Mouse (Mus musculus): ENCODE measurements around the gene Kcnb1. TPM values are rescaled to one million over a fixed set of nuclear protein-coding genes. Genes with fewer than 3 reads are reported as not detected.

Gene Kcnb1
- 10 to 100 TPM; 95.0 to 95.2 TPM for total RNA-seq (2021)

DNA sequence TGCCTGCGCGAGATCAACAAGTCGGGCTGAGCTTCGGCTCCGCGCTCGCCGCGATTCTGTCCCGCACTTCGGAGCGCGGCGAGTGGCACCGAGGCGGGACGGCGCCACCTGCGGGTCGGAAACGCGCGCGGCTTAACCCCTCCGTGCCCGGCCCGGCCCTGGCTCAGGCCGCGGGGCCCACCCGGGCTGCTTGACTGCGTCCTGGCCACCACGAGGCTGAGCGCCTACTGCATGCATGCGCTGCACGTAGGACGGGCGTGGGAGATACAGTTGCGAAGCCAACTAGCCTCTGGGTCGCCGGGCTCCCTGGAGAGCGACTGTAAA lies at the start of gene Kcnb1:
Kcnb1 (minus strand) TSS at position 80 of the 324 bp plus-strand sequence.
- intact Hi-C loops (cut with DNase I) = loop anchor here (2.0 kb wide), 1 partner anchor 77 kb away; no protein-coding TSS in a partner anchor

GRCm38 (mm10) chr2:167239262-167239661 lies 49.3 kb upstream of the Kcnb1 start:
- DNase-seq (ENCODE audit: extremely low spot score in 1 of 2, low spot score in 2 of 2) = no peak
- intact Hi-C loops (cut with DNase I) = no loop called here

More for the DNA sequence above, at the start of gene Kcnb1:
- peak; percentile 76 to 89 for DNase-seq (ENCODE audit: extremely low spot score in 1 of 2, low spot score in 2 of 2)

GRCm38 (mm10) chr2:167237224-167237623 lies 47.3 kb upstream of the Kcnb1 start:
- no peak for DNase-seq (ENCODE audit: extremely low spot score in 1 of 2, low spot score in 2 of 2)
- intact Hi-C loops (cut with DNase I) = no loop called here

DNA sequence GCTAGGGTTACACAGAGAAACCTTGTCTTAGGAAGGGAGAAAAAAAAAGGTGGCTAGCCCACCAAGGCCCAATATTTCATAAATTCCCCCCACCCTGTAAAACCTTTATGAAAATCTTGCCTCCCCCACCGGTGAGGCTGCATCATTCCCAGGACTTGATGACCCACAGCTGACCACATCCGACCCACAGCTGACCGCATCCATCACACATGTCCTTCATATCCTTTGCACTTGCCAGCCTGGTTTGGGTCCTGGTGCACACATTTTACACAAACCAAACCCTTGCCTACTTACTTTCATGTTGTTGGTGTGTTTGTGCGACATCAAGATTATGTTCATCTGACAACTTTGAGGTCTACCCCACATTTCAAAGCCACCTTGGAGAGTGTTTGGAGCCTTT lies 46.2 kb upstream of the Kcnb1 start:
- no peak for DNase-seq (ENCODE audit: extremely low spot score in 1 of 2, low spot score in 2 of 2)

GRCm38 (mm10) chr2:167235338-167236018 lies 45.5 kb upstream of the Kcnb1 start:
- no peak for DNase-seq (ENCODE audit: extremely low spot score in 1 of 2, low spot score in 2 of 2)
- intact Hi-C loops (cut with DNase I) = no loop called here

More for the DNA sequence above, 46.2 kb upstream of the Kcnb1 start:
- intact Hi-C loops (cut with DNase I) = no loop called here

DNA sequence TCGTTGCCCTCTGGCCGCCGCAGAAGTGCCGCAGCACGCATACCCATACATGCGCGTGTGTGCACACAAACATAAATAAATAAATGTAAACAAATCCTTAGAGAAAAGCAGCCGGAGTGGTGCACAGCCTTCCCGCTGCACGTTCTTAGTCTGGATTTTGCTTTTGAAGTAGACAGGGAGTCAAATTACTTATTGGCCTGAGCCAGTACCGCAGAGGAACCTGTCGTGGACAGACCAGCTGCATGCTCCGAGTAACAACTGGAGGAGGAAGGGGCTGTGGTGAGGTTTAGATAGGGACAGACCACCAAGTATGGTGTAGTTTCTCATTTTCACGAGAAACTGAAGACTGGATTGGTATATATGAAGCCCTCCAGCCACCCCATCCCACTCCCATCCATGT lies 43.8 kb upstream of the Kcnb1 start:
- intact Hi-C loops (cut with DNase I) = no loop called here
- no peak for DNase-seq (ENCODE audit: extremely low spot score in 1 of 2, low spot score in 2 of 2)

DNA sequence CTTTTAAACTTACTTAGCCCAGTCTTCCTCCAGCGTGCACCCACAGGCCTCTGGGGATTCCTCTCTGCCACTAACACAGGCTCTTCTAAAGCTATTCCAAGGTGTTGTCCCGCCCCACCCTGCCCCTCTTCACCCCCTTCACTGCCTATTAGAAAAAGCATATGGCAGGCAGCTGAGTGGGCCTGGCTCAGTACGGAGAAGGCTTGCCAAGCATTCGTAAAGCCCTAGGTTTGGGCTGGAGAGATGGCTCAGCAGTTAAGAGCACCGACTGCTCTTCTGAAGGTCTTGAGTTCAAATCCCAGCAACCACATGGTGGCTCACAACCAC lies 43.0 kb upstream of the Kcnb1 start:
- intact Hi-C loops (cut with DNase I) = no loop called here
- no peak for DNase-seq (ENCODE audit: extremely low spot score in 1 of 2, low spot score in 2 of 2)

GRCm38 (mm10) chr2:167232132-167233008 lies 42.4 kb upstream of the Kcnb1 start:
- peak in 1 of 2 experiments; percentile 71 for DNase-seq (ENCODE audit: extremely low spot score in 1 of 2, low spot score in 2 of 2)
- intact Hi-C loops (cut with DNase I) = no loop called here

GRCm38 (mm10) chr2:167230554-167230953 lies 40.6 kb upstream of the Kcnb1 start:
- no peak for DNase-seq (ENCODE audit: extremely low spot score in 1 of 2, low spot score in 2 of 2)
- intact Hi-C loops (cut with DNase I) = no loop called here

GRCm38 (mm10) chr2:167224937-167225336 lies 35.0 kb upstream of the Kcnb1 start:
- no peak for DNase-seq (ENCODE audit: extremely low spot score in 1 of 2, low spot score in 2 of 2)
- intact Hi-C loops (cut with DNase I) = loop anchor here (5.0 kb wide), 1 partner anchor 192 kb away; no protein-coding TSS in a partner anchor

DNA sequence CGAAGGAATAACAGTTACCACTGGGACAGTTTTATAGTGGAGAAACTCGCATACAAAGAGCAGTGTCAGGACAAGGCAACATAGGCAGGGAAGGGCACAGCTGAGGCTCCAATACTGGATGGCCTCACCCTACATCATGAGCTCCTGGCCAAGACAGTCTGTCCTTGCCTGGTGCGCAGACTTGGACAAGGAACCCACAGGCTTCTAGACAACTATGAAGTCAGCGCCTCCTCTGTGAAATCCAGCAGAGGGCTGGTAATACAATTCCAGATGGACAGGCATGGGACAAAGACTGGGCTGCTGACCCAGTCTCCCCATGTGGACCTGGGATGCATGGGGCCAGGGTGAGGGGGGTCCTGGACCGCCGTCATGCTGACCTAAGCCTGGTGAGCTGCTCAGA lies 34.2 kb upstream of the Kcnb1 start:
- DNase-seq (ENCODE audit: extremely low spot score in 1 of 2, low spot score in 2 of 2) = no peak
- intact Hi-C loops (cut with DNase I) = no loop called here

GRCm38 (mm10) chr2:167222152-167222551 lies 32.2 kb upstream of the Kcnb1 start:
- intact Hi-C loops (cut with DNase I) = loop anchor here (1.0 kb wide), 1 partner anchor 57 kb away; no protein-coding TSS in a partner anchor
- peak; percentile 72 to 80 for DNase-seq (ENCODE audit: extremely low spot score in 1 of 2, low spot score in 2 of 2)

DNA sequence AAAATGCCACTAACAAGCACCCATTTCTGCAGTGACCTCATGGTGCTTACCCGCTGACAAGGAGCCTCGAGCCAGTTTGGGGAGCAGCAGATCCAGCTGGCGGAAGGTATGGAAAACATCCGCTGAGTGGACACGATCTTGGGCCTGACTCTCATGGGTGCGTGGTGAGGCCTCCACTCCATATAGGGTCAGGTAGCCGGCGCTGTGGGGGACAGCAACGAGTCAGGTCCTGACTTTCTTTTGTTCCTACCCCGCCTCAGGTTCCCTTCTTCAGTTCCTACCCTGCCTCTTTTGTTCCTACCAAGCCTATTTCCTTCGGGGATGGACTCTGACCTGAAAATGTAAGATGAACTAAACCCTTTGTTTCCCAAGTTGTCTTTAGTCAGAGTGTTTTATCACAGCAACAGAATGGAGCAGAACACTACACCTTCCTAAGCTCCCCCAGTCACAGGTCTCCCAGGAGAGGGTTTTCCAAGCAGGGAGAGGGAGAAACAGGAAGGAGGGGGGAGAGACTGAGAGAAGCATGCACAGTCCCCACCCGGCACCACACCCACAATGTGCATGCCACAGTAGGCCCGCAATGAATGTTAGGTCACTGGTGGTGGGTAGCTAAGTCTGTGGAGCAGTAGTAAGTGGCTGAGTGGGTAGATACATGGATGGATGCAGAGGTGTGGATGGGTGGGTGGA lies 31.3 kb upstream of the Kcnb1 start:
- DNase-seq (ENCODE audit: extremely low spot score in 1 of 2, low spot score in 2 of 2) = no peak
- intact Hi-C loops (cut with DNase I) = no loop called here

GRCm38 (mm10) chr2:167220736-167221135 lies 30.8 kb upstream of the Kcnb1 start:
- DNase-seq (ENCODE audit: extremely low spot score in 1 of 2, low spot score in 2 of 2) = no peak
- intact Hi-C loops (cut with DNase I) = no loop called here

DNA sequence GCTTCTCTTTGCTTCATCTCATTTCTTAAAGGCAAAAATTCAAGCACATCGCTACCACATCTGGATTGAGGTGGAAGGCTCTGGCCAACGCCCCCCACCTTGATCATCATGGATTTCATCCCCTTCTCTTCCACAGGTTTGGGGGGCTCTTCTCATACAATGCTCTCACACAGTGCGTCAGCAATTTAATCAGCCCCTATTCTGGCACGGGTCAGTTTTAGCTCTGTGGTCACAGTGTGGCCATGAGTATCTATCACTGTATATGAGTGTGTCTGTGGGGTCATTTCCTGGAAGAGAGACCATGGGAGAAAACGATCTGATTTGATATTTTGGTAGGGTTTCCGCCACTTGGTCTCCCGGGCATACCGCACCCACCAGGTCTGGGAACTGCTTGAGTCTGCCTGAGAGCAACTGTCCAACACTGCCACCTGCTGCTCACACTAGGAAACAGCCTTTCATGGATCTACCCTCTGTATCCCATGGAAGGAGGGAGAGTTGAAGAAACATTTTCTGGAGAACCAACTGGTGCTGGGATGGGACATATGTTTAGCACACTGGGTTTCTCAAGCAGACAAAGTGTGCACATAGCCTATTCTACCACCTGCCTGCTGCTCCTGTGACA lies 29.3 kb upstream of the Kcnb1 start:
- intact Hi-C loops (cut with DNase I) = loop anchor here (2.0 kb wide), 1 partner anchor 146 kb away; no protein-coding TSS in a partner anchor
- peak; percentile 88 to 92 for DNase-seq (ENCODE audit: extremely low spot score in 1 of 2, low spot score in 2 of 2)

DNA sequence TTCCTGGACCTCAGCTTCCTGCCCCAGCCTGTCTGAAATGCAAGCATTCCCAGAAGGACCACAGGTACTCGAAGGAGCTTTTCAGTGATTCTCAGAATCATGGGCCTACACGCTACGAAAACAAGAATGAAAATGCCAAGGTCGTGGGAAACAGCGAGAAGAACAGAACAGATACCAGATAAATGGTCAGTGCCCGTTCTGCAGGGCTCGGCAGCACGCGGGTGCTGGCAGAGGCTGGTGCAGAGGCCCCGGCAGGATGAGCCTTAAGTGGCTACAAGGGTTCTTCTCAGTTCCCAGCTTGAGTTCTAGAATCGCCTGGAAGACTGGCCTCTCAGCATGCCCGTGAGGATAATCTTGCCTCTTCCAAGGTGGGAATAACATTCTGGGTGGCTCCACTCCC lies 23.7 kb upstream of the Kcnb1 start:
- intact Hi-C loops (cut with DNase I) = loop anchor here (5.0 kb wide), 1 partner anchor 101 kb away; no protein-coding TSS in a partner anchor
- DNase-seq (ENCODE audit: extremely low spot score in 1 of 2, low spot score in 2 of 2) = no peak

DNA sequence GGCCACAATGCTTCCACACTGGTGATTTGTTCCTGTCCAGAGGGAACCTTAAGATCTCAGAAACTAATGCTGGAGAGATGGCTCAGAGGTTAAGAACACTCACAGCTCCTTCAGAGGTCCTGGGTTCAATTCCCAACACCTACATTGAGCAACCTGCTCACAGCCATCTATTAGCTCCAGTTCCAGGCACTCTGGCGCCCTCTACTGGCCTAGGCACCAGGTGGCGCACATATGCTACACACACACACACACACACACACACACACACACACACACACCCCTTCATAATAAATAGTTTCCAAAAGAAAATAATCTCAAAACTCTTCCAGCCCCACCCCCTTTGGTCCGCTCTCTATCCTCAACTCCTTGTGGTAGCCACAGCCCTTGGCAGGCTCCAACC lies 23.1 kb upstream of the Kcnb1 start:
- no peak for DNase-seq (ENCODE audit: extremely low spot score in 1 of 2, low spot score in 2 of 2)
- intact Hi-C loops (cut with DNase I) = loop anchor here (5.0 kb wide), 1 partner anchor 101 kb away; no protein-coding TSS in a partner anchor

DNA sequence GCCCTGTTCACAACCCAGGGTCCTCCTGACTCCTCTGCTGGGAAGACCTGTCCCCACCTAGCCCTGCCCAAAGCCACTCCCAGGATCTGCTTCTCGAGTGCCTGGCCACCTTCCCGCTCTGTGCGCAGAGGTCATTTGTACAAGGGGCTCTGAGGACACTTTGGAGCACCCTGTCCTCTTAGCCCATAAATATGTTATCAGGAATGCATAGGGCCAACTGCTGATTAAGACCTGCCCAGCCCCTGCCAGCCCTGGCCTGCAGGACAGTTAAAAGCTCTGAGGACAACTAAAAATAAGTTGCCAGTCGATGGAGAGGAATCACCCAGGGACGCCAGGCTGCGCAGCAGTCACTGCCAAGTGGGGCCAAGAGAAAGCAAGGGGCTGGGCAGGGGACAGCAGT lies 22.6 kb upstream of the Kcnb1 start:
- intact Hi-C loops (cut with DNase I) = loop anchor here (5.0 kb wide), 1 partner anchor 100 kb away; no protein-coding TSS in a partner anchor
- no peak for DNase-seq (ENCODE audit: extremely low spot score in 1 of 2, low spot score in 2 of 2)

- DNase-seq (ENCODE audit: extremely low spot score in 1 of 2, low spot score in 2 of 2) = no peak
- intact Hi-C loops (cut with DNase I) = loop anchor here (5.0 kb wide), 1 partner anchor 100 kb away; no protein-coding TSS in a partner anchor
These were observed 22.1 kb upstream of the Kcnb1 start for GRCm38 (mm10) chr2:167212089-167212488.
